Mouse (Mus musculus): Measurements from ENCODE around the gene Gramd4. TPM values are rescaled to one million over a fixed set of nuclear protein-coding genes. Genes with fewer than 3 reads are reported as not detected.

Gene Gramd4
- total and polyA plus RNA-seq, 2 experiments from 2014 or later = 22.5 to 47.6 TPM

DNA sequence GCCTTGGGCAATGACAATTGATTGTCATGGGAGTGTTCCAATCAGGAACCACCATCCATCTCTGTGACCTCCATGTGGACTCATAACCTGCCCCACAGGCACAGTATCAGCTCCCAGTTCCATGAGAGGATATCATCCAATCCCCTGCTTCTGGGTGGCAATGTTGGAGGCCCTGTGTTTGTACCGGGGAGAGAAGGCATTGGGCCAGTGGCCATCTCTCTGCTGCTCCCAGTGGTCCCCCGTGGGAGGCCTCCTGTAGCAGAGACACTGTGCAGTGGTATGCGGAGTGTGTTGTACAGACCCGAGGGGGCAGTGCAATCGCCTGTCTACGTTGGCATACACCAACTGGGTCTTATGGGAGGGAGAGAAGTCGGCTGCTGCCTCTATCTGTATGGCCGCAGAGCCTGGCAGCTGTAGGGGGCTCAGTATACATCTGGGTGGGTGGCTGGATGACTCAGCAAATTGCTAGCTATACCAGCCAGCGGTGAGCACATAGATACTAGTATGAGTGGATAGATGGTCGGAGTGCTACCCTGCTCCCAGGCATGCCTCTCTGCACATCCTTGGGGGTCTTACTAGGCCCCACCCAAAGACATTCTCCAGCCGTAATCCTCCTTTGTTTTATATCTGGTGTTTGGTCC, 50.5 kb downstream of the Gramd4 start:
- ATAC-seq (ENCODE audit: low FRiP score) = no peak
- H3K27ac ChIP-seq (ENCODE audit: low read depth, low read length) = no peak overlapping the region
- H3K4me2 ChIP-seq (ENCODE audit: low read depth, low read length, poor library complexity, severe bottlenecking) = no peak overlapping the region
- H3K36me3 ChIP-seq (ENCODE audit: insufficient read depth, low read length) = peaks cover 9% of the 10 kb centered on the region; the same call in 1 of the 2 replicates
- H3K4me3 ChIP-seq (ENCODE audit: low read depth, low read length) = no peak overlapping the region
- no peaks in the 10 kb centered on the region for H3K9me3 ChIP-seq (ENCODE audit: low read length)
- H3K4me1 ChIP-seq (ENCODE audit: insufficient read depth, low read length) = peaks cover 10% of the 10 kb centered on the region; the same call in 1 of the 2 replicates
- peak; percentile 33 for TF ChIP-seq CTCF (IDR thresholded peaks at IDR 0.05)
- WGBS = 82% methylated on average over 11 of the region's 11 CpGs
- no peaks in the 10 kb centered on the region for H3K27me3 ChIP-seq (ENCODE audit: insufficient read depth, low read length)
- peak; percentile 11 for DNase-seq (ENCODE audit: low spot score)
- no peak overlapping the region for H3K9ac ChIP-seq (replicated peaks; ENCODE audit: low read length, poor library complexity, severe bottlenecking)

DNA sequence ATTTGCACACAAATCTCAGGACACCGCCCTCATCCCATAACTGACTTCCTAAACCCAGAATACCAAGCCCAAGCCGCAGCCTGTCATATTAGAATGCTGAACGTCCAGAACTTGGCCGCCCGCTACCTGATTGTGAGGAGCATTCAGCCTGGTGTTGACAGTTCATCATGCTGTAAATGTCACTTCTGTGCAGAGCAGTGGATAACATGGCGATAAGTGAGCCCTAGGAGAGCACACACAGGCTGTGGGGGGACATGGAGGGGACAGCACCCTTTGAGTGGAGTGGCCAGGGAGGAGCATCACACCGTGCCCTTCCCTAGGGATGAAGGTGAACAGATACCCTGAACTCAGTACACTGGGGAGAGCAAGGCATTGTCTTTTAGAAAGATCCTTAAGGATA, 51.8 kb downstream of the Gramd4 start:
- H3K9ac ChIP-seq (replicated peaks; ENCODE audit: low read length, poor library complexity, severe bottlenecking) = no peak overlapping the region

DNA sequence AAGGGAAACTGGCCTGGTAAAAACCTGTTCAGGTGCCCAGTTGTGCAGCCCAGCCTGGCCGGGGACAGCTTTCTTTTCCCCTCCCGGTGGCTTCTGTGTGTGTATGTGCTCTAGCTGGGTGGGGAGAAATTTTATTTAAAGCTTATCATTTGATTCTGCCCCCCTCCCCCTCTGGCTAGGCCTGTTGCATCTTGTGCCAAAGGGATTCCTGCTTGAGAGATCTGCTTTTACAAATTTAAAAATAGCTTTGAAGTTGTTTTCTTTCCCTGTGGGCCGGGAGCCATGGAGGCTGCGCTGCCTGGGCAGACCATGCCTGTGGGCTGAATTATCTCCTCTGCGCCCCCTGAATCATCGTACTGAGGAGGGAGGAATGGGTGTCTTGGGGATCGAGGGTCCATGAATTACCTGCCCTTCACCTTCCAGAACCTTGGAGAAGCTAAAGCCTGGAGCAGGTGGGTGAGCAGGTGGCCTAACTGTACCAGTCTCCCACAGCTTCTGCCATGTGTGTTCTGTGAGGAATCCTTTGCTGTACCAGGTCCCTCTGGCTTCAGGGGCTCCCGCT, 52.2 kb downstream of the Gramd4 start:
- no peak overlapping the region for H3K27ac ChIP-seq (ENCODE audit: low read depth, low read length)
- 0 out of 2 replicates have a peak, but pooled peaks cover 6% of the 10 kb centered on the region for H3K36me3 ChIP-seq (ENCODE audit: insufficient read depth, low read length)
- ATAC-seq (ENCODE audit: low FRiP score) (no peak), DNase-seq (ENCODE audit: low spot score) (no peak)
- 56% methylated on average over 8 of the region's 8 CpGs for WGBS
- no peaks in the 10 kb centered on the region for H3K9me3 ChIP-seq (ENCODE audit: low read length)
- no peak overlapping the region for H3K4me3 ChIP-seq (ENCODE audit: low read depth, low read length)
- peaks cover 13% of the 10 kb centered on the region; the same call in 1 of the 2 replicates for H3K4me1 ChIP-seq (ENCODE audit: insufficient read depth, low read length)
- TF ChIP-seq CTCF (IDR thresholded peaks at IDR 0.05) = no peak
- H3K9ac ChIP-seq (replicated peaks; ENCODE audit: low read length, poor library complexity, severe bottlenecking) = no peak overlapping the region
- H3K4me2 ChIP-seq (ENCODE audit: low read depth, low read length, poor library complexity, severe bottlenecking) = no peak overlapping the region
- no peaks in the 10 kb centered on the region for H3K27me3 ChIP-seq (ENCODE audit: insufficient read depth, low read length)

More for the DNA sequence above, 51.8 kb downstream of the Gramd4 start:
- H3K4me1 ChIP-seq (ENCODE audit: insufficient read depth, low read length) = peaks cover 13% of the 10 kb centered on the region; the same call in 1 of the 2 replicates
- WGBS = 91% methylated on average over 7 of the region's 7 CpGs
- H3K36me3 ChIP-seq (ENCODE audit: insufficient read depth, low read length) = 0 out of 2 replicates have a peak, but pooled peaks cover 6% of the 10 kb centered on the region
- ATAC-seq (ENCODE audit: low FRiP score) (no peak), DNase-seq (ENCODE audit: low spot score) (no peak)
- no peak overlapping the region for H3K4me2 ChIP-seq (ENCODE audit: low read depth, low read length, poor library complexity, severe bottlenecking)
- no peak for TF ChIP-seq CTCF (IDR thresholded peaks at IDR 0.05)
- H3K27ac ChIP-seq (ENCODE audit: low read depth, low read length) = no peak overlapping the region
- no peaks in the 10 kb centered on the region for H3K9me3 ChIP-seq (ENCODE audit: low read length)
- no peaks in the 10 kb centered on the region for H3K27me3 ChIP-seq (ENCODE audit: insufficient read depth, low read length)
- H3K4me3 ChIP-seq (ENCODE audit: low read depth, low read length) = no peak overlapping the region

- H3K4me1 ChIP-seq (ENCODE audit: insufficient read depth, low read length) = peaks cover 13% of the 10 kb centered on the region; the same call in 1 of the 2 replicates
- H3K27me3 ChIP-seq (ENCODE audit: insufficient read depth, low read length) = no peaks in the 10 kb centered on the region
- 64% methylated on average over 10 of the region's 10 CpGs for WGBS
- no peak overlapping the region for H3K4me3 ChIP-seq (ENCODE audit: low read depth, low read length)
- H3K9ac ChIP-seq (replicated peaks; ENCODE audit: low read length, poor library complexity, severe bottlenecking) = no peak overlapping the region
- peak overlapping the region; percentile 51 for H3K27ac ChIP-seq (ENCODE audit: low read depth, low read length)
- no peak for TF ChIP-seq CTCF (IDR thresholded peaks at IDR 0.05)
- H3K4me2 ChIP-seq (ENCODE audit: low read depth, low read length, poor library complexity, severe bottlenecking) = no peak overlapping the region
- DNase-seq (ENCODE audit: low spot score) (peak; percentile 70), ATAC-seq (ENCODE audit: low FRiP score) (no peak)
- H3K9me3 ChIP-seq (ENCODE audit: low read length) = no peaks in the 10 kb centered on the region
- no peaks in the 10 kb centered on the region for H3K36me3 ChIP-seq (ENCODE audit: insufficient read depth, low read length)
These were observed 53.0 kb downstream of the Gramd4 start for GRCm38 (mm10) chr15:86110361-86111103.

DNA sequence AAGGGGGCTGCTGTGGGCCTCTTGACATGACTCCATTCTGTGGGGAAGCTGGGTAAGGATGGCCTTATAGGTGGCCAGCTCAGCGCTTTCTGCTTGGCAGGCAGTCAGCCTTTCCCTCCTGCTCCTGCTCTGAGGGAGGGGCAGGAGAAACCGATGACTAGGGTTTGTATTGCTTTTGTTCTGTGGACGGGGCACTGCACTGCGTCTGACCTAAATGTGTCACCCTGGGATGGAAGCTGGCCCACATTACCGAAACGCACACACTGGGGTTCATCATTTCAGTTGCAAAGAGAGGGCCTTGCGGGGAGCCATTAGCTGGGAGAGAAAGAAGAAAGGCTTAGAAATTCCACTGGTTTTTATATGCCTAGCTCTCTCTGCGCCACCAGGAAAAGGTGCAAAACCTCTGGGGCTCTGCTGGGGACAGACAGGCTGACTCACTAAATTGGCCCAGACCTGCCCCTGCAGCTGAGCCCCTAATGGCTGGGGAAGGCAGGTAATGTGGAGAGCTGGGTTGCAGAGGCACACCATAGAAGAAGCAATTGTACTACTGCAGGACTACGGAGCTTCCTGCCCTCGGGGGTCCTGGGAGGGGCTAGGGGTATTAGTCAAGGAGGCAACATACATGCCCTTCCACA, 55.3 kb downstream of the Gramd4 start:
- Histone ChIP-seq H3K9ac (replicated peaks; ENCODE audit: low read length, poor library complexity, severe bottlenecking) (0 out of 2 replicates have a peak overlapping the region, but pooled peaks have one; percentile 0), H3K4me1 (ENCODE audit: insufficient read depth, low read length) (peaks cover 13% of the 10 kb centered on the region; the same call in 1 of the 2 replicates)

More for the DNA sequence above, 55.3 kb downstream of the Gramd4 start:
- 8% methylated on average over 10 of the region's 10 CpGs for WGBS
- no peak for TF ChIP-seq CTCF (IDR thresholded peaks at IDR 0.05)
- DNase-seq (ENCODE audit: low spot score) = peak; percentile 71
- Histone ChIP-seq H3K4me3 (ENCODE audit: low read depth, low read length) (no peak overlapping the region), H3K4me2 (ENCODE audit: low read depth, low read length, poor library complexity, severe bottlenecking) (0 out of 2 replicates have a peak overlapping the region, but pooled peaks have one; percentile 3), H3K27ac (ENCODE audit: low read depth, low read length) (peak overlapping the region; percentile 86), H3K9me3 (ENCODE audit: low read length) (no peaks in the 10 kb centered on the region), H3K36me3 (ENCODE audit: insufficient read depth, low read length) (no peaks in the 10 kb centered on the region), H3K27me3 (ENCODE audit: insufficient read depth, low read length) (no peaks in the 10 kb centered on the region)
- ATAC-seq (ENCODE audit: low FRiP score) = peak; percentile 64

Measured in midbrain, postnatal 0 days (tissue).